23 mouse cellular contexts compared by ENCODE assay signal in genomic region chr9:78070496-78070895, GRCm38 (mm10). TPM values are rescaled to one million over a fixed set of nuclear protein-coding genes. Genes with fewer than 3 reads are reported as not detected.
"Had no signal": no experiment of that assay in that cellular context is flagged by ENCODE, and none has a peak within 500 bp of the region (broad histone marks: within the 10 kb centered on the region; RNA-seq: fewer than 3 reads in every experiment).

No protein-coding gene starts in this region.

- H3K9me3 ChIP-seq: neural tube, embryonic 13.5 days; neural tube, embryonic 15.5 days; stomach, embryonic 15.5 days had no signal

- H3K27ac ChIP-seq: neural tube, embryonic 13.5 days; neural tube, embryonic 15.5 days; stomach, embryonic 15.5 days; stomach, postnatal 0 days had no signal

- H3K27me3 ChIP-seq: neural tube, embryonic 13.5 days; neural tube, embryonic 15.5 days; stomach, embryonic 15.5 days had no signal

- H3K4me1 ChIP-seq: neural tube, embryonic 13.5 days; neural tube, embryonic 15.5 days; stomach, embryonic 15.5 days had no signal

- DNase-seq: retina, postnatal 1 day; right cerebral cortex, adult 18-20 months; right cerebral cortex, postnatal 14 days; right cerebral cortex, postnatal 25 days; spleen, adult 18-20 months; thymus, adult 18-20 months; thymus, adult 2 months; thymus, postnatal 14 days; thymus, postnatal 25 days; thymus, postnatal 36 days; thymus, postnatal 4 days had no signal

- H3K9ac ChIP-seq: neural tube, embryonic 13.5 days; neural tube, embryonic 15.5 days; stomach, embryonic 15.5 days had no signal

- H3K4me2 ChIP-seq: neural tube, embryonic 13.5 days; neural tube, embryonic 15.5 days; stomach, embryonic 15.5 days had no signal

- H3K36me3 ChIP-seq: neural tube, embryonic 13.5 days; neural tube, embryonic 15.5 days; stomach, embryonic 15.5 days had no signal

- H3K4me3 ChIP-seq: neural tube, embryonic 13.5 days; neural tube, embryonic 15.5 days; stomach, embryonic 15.5 days had no signal

RNA-seq across cellular contexts. Expression of gene Gcm1, which starts 18.8 kb away (rescaled TPM):
- total RNA-seq: neutrophil, adult 5-6 weeks had no signal
- polyA plus RNA-seq: neural tube, embryonic 13.5 days; neural tube, embryonic 14.5 days; neural tube, embryonic 15.5 days; small intestine, adult 2 months; spleen, adult 2 months; stomach, embryonic 14.5 days; stomach, embryonic 15.5 days; stomach, embryonic 16.5 days; stomach, postnatal 0 days; testis, adult 2 months; urinary bladder, adult 2 months had no signal
